Mouse (Mus musculus): ENCODE data around the gene Ralgps2.

DNA sequence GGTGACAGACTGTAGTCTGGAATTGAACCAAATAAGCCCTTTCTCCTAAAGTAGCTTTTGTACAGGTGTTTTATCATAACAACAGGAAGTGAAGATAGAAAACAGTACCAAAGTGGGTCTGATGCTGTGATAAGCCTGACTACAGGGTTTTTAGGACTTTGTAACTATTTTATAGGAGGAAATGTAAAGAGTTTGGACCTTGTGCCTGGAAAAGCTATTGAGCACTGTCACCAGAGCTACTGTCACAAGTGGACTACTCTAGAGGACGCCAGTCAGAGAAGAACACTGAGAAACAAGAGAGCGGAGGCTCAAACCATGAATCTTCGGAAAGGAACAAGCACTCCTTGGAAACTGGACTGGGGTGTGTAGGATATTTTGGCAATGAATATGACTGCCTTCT, 35.5 kb downstream of the Ralgps2 start:
- TF ChIP-seq POLR2A (IDR thresholded peaks at IDR 0.05; ENCODE audit: insufficient read length, low read depth): no peak
- no peak for TF ChIP-seq POLR2AphosphoS2 (IDR thresholded peaks at IDR 0.05; ENCODE audit: insufficient read length, low read depth)
- no peak for TF ChIP-seq E2F4 (IDR thresholded peaks at IDR 0.05; ENCODE audit: insufficient read depth)
- TF ChIP-seq USF1 (IDR thresholded peaks at IDR 0.05; ENCODE audit: low read depth): no peak
- TF ChIP-seq MAX (IDR thresholded peaks at IDR 0.05; ENCODE audit: low read depth): no peak
